Mouse (Mus musculus): ENCODE data around the gene Dgkh. TPM values are rescaled to one million over a fixed set of nuclear protein-coding genes. Genes with fewer than 3 reads are reported as not detected.

The Dgkh gene
- polyA plus RNA-seq (2014; fragmentation: Illumina TruSeq; extraction: RNeasy Lipid Tissue Mini Kit (QIAGEN cat#74804)), result 10.6 TPM

GRCm38 (mm10) chr14:78732617-78733312, at the start of gene Dgkh:
Dgkh (minus strand) TSS chr14:78732776.

DNA sequence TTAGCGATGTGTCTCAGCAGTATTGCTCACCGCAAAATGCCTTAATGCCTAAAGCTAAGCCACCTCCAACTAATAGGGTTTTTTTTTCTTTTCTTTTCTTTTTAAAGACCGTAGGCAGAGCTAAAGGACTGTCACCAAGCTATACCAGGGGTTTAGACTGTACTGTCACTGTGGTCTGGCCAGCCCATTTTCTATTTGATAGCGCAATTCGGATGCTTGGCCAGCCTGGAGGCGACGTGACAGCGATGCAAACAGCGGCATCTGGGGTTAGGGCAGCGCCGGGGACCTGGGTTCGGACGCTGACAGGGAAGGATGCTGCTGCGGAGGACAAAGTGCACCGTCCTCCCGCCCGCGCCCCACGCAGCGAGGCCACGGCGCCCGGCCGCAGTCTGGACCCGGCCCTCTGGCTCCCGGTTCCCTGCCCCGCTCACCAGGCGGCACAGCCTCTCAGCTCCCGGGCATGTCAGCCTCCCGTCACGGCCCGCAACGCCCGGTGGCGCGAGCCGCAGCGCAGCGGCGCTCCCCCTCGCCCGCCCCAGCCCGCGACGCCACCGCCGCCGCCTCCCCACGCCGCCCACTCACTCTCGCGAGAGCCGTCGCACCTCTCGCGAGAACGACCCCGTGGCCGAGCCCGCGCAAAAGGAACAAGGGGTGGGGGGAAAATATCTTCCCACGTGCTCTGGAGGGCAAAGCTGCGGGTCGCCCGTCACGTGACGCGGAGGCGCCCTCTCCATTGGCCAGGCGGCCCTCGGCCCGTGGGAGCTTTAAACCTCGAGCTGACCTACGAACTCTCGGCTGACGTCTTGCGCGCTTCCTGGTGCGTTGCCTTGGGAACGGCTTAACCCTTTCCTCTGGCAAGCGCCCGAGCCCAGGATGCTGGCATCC, 196.1 kb downstream of the Dgkh start, which contains the start of gene Akap11:
TSS of gene Akap11 (minus strand) at position 528 of the 885 bp plus-strand sequence.

Other genes starting within 250 kb of the Dgkh start
- gene Akap11, start 196.0 kb downstream of the Dgkh start, polyA plus RNA-seq (2014; fragmentation: Illumina TruSeq; extraction: RNeasy Lipid Tissue Mini Kit (QIAGEN cat#74804)), result 105 TPM
- gene Vwa8, start 116.3 kb upstream of the Dgkh start, polyA plus RNA-seq (2014; fragmentation: Illumina TruSeq; extraction: RNeasy Lipid Tissue Mini Kit (QIAGEN cat#74804)), result 27.7 TPM

Measured in ovary, adult 10 weeks (tissue).